Mouse (Mus musculus) brain, adult 2 months (tissue): ENCODE results near the gene Tuba1c.
"Not testable (repeated sequence)": the region's sequence is repeated elsewhere in the genome, so short reads cannot be mapped to it uniquely, and the experiment has no call there.

Source experiments
- DNase-seq: peaks from one replicate; pipeline ENCODE4 v3.0.0; 2011; ENCODE audit warnings: low read depth, low spot score

The Tuba1c gene

DNA sequence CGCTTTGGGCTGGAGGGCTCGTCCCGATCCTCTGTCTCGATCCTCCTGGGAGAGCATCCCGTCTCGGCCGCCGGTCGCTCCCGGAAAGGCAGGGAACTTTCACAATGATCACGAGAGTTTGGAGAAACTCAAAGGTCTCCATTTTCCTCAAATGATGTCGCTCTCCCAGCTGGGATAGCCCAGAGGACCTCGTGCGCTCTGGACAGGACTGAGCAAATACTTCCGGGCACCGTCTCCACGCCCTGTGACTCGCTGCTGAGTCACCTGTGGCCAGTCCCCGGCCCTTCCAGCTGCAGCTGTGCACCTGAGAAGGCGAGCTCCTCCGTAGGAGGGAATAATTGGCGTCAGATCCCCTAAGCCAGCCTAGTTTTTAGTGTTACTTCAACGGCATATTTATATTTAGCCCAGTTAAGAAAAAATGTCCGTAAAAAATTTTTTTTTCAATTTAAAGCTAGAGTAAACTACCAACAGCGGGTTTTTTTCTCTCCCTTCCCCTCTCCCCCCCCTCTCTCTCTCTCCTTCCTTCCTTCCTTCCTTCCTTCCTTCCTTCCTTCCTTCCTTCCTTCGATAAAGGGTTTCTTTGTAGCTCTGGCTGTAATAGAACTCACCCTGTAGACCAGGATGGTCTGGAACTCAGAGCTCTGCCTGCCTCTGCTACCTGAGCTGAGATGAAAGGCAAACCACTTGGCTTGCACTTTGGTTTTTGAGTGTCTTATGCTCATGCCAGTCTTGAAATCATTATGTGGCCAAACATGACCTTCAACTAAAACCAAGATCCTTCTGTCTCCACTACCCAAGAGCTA, 1.1 kb downstream of the Tuba1c start:
- no peak for DNase-seq

DNA sequence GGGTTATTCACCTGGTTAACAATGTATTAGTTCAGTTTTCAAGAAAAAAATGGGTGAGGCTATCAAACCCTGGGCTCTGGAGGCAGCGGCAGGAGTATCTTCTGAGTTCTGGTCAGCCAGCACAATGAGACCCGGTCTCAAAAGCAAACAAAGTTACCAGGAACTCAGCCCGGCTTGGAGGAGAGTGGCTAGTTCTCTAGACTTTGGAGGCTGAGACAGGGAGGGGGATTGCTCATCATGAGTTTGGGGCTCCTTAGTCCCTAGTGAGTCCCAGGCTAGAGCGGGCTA, 1.6 kb downstream of the Tuba1c start:
- no peak for DNase-seq

DNA sequence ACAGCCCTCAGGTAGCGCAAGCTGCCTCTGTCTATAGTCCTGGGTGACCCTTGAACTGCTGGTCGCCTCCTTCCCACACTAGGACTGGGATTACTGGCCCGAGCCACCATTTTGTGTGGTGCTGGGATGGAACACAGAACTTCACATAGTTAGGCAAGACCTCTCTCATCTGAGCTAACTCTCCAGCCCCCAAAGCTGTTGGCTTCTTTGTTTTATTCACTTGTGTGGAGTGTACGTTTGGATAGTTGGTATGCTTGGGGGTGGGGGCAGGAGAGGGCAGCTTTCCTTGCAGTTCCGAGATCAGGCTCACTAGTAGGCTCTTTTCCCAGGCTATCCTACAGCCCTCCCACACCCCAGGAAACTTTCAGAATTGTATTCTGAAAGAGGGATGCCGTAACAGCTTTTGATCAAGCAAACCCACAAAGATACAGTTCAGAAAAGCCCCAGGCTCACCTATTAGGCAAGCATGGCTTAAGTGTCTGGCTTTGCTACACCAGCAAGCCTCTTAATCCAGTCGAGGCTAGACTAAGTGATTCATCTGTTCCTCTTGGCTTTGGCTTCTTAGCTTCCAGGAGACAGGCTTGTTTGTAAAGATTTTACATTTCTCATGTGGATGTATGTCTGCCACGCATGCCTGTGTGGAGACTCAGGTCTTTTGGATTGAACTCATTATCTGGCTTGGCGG, 2.5 kb downstream of the Tuba1c start:
- DNase-seq: no peak

DNA sequence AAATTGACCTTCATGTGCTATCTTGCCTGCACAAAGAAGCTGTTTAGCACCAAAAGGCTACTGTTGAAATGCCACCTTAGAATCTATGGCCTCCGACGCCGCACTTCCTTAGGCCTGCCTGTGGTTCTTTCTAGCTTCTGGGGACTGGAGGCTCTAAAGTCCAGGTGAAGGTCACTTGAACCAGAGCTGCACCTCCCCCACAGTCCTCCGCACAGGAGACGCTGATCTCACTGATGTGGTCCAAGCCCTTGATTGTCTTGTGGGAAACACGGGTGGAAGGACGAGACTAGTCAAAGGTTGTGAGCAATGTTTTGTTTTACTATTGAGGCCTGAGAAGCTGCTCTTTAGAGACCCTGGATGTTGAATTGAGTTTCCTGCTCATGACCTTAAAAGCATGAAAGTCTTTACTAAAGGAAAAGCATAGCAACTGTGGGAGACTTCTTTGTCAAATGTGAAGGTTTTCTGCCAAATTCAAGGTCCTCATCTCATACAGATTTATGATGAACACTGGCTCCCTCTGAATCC, 3.1 kb downstream of the Tuba1c start:
- no peak for DNase-seq

DNA sequence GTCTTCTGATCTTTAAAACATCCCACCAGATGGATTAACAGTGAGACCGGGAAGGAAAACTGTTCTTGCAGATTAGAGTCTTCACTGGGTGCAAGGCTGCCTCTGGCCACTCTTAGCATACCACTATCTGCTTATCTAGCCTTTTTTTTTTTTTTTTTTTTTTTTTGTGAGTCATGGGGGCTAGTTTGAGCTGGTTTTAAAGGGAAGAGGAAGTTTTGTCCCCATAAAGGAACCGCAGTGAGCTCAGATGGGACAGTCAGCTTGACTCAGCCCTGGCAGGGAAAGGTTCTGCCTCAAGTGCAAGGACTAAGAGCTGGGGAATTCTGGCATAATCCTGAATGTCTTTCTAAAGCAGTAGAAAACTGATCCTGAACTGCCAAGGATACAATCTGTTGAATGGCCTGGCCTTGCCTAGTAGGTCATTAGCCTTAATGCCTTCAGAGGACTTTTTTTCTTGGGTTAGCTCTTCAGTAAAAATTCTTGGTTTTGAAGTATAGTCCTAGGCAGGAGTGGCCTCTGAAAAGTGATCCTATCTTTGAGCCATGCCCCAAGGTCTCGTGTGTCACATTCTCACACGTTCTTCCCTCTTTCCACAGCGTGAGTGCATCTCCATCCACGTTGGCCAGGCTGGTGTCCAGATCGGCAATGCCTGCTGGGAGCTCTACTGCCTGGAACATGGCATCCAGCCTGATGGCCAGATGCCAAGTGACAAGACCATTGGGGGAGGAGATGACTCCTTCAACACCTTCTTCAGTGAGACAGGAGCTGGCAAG, 4.0 kb downstream of the Tuba1c start:
- DNase-seq: peak; percentile 22

DNA sequence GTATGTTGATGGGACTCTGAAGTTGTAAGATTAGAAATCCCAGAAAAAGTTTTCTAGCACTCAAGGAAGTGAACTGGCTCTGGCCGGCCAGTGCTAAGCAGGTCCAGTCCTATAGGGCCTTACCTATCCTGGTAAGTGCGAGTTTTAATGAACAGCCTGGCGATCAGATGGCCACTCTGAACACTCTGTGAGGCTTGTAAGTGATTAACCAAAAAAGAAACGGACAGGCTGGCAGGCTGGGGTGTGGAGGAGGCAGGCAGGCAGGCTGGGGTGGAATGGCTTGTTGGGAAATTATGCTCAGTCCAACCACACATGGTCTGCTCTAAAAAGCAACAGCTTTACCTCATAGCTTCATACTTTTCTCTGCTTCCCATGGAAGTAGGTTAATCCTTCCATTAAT, 5.7 kb downstream of the Tuba1c start:
- DNase-seq: peak; percentile 69

DNA sequence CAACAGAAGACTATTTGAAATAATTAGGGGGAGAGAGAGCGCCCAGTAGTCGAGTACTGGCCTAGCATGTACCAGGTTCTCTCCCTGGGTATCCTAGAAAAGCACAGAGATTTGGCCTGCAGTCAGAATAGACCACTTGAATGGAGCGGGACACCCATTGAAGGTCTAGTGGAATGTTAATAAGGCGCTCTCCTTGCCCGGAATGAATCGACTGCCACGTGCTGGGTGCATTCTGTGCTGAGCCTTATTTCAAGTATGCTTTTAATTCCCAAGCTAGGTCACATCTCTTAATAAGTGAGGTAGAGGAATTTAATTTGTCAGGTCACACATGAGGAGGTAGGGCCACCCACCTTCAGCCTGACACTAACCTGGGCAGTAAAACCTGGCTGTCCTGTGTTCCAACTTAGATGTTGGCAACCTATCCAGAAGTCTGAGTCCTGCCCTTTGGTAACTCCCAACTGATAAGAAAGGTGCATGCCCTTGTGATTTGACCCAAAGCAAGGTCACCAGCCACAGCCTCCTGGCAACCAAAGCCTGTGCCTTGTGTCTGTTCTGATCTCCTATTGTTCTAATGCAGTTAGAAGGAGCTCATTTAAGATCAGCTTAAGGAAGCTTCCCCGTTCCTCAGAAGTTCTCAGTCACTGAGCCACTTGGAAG, 6.7 kb downstream of the Tuba1c start:
- DNase-seq: no peak

DNA sequence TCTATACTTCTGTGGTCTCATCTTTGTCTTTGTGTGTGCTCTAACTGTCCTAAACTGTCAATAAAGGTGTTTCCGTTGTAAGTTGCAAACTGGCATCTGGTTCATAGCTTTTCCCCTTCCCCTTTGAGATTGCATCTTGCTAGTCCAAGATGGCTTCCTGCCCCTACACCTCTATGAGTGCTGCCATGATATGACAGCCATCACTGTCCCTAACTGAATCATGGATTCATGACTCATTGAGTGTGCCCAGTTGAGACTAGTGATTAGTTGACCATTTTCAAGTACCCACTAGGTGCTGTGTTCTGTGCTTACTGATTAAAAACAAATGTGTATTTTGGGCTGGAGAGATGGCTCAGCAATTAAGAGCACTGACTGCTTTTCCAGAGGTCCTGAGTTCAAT, 8.3 kb downstream of the Tuba1c start:
- no peak for DNase-seq

DNA sequence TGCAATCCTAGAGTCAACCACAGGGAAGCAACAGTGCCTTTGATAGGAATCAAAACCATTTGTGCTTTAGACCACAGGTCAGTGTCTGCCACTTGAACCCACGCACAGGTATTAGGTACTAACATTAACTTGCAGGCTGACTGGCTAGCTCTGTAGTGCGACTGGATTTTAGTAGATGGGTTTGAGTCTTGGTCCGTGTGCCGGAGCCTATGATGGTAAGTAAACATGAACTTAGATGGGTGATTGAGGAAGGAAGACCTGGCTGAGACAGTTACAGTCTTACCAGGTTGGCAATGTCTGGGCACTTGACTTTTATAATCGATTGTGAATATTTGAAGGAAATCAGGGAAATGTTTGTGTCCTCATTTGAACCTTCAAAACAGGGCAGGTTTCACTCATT, 9.1 kb downstream of the Tuba1c start:
- no peak for DNase-seq

DNA sequence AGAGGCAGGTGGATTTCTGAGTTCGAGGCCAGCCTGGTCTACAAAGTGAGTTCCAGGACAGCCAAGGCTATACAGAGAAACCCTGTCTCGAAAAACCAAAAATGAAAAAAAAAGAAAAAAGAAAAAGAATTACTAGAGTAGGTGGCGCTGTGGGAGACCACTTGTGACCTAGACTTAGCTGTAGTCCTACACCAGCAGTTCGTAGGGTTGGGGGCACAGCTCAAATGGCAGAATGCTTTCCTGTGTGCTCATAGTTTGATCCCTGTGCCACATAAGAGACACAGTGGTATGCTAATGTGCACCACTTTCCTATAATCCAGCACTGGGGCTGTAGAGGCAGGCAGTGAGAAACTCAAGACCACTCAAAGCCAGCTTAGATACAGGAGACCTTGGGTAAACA, 9.6 kb downstream of the Tuba1c start:
- no peak for DNase-seq

DNA sequence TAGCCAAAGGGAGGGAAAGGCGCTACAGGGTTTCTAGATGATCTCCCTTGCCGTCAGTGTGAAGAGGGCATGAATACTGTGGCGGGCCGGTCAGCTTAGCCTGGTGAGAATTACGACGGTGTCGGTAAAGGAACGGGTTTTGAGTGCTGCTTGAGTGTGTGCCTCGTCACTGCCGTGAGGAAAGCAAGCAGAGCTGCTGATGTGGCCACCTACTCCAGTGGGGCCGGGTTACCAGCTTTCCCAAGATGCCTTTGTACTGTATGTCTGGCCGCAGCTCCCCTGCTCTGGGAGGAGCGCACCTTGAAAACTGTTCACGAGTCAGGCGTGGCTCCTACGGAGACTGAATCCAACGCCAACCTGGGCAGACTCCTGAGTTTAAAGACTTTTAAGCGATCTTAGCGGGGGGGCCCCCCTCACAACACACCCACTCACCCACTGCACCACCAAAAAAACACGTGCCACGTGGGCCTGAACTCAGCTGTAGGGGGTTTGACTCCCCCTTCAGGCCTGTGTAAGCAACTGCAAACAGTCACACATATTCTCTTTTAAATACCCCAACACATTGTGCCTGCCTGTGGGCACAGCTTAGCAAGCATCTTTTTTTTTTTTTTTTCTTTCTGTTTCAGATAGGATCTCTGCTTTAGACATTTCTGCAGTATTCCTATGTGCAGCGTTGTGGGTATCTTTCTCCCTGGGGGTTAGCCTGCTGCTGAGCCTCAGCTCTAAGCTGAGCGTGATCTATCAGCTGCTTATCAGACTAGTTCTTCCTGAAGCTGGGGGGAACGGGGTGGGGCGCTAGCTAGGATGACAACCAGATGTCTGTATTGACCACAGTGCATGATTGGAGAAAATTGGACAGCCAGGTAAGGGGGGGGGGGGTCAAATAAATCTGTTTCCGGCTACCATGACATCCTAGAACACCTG, 10.6 kb downstream of the Tuba1c start:
- DNase-seq: no peak

DNA sequence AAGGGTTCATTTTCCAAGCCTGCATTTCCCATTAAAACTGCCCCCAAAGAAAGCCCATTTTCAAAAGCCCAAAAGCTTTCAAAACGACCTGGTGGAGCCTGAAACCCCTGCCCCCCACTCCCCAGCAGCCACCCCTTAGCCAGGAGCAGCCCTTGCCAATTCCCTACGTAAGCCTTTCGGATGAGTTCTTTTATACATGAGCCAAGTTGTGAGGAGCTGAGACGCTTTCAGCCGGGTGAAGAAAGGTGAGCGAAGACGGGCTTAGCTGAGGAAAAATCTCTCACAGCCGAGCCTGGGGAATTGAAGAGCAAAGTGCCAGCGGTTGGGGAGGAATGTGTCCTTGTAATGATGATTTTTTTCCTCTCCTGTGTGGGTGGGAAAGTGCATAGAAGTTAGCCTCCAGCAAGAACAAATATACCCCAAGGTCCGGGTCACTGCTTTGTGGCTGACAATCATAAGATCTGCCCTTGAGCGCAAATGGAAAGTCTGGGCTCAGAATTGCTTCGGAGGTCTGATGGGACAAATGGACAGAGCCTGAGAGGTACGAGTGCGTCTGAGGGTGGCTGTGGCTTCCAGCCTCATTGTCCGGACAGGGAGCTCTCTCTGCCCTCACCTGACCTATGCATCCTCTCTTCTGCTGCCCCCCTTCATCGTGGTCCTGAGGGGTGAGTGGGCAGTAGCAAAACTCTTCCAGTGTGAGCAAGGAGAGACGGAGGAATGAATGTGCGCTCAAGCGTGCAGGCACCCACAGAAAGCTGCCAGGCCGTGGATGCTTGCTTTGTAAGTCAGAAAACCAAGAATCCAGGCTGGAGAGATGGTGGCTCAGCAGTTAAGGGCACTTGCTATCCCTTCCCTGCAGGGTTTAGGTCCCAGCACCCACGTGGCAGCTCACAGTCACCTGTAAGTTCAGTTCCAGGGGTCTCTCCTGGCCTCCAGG, 11.5 kb downstream of the Tuba1c start:
- DNase-seq: no peak

DNA sequence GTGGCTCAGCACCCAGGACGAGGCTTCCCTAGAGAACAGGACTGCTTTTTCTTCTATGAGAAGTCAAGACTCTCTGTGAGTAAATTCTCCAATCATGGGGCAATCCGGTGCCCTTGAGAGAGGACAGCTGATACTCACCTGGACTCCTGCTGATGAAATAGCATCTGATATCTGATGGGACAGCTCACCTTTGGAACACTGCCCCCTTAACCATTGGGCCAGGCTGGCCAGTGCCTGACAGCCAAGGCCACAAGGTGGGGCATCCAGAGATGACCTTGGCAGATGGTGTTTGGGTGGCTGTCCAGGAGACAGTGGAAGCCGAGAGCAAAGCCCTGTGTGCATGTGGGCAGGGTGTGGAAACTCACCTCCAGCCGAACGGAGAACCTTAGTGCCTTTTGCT, 12.6 kb downstream of the Tuba1c start:
- DNase-seq: no peak

DNA sequence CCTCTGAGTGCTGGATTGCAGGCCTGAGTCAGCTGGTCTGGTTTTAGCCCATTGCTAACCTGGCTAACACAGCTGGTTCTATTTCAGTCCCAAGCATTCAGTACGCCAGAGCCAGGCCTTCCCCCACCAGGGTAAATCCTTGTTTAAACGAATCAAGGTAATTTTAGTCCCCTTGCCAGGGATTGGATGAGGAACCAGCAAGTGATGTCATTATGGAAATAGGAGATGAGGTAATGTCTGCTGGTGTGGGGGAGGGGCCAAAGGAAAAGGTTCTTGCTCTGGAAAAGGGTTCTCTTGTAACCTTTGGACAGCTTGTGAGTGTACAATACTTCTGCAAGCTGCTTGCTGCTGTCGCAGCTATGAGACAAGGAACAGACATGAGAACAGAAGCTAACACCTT, 15.2 kb downstream of the Tuba1c start:
- peak; percentile 18 for DNase-seq

DNA sequence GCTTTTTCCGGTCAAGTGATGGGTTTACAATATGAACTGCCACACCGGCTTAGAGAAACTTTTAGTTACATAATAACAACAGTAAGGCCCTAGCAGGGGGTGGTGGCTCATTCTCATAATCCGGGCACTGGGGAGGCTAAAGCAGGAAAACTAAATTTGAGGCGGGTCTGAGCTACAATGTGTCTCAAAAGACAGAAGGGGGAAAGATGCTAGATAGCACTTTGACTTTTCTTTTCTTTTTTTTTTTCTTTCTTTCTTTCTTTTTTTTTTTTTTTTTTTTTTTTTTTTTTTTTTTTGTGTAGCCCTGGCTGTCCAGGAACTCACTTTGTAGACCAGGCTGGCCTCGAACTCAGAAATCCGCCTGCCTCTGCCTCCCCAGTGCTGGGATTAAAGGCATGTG, 16.0 kb downstream of the Tuba1c start:
- not testable (repeated sequence) for DNase-seq

DNA sequence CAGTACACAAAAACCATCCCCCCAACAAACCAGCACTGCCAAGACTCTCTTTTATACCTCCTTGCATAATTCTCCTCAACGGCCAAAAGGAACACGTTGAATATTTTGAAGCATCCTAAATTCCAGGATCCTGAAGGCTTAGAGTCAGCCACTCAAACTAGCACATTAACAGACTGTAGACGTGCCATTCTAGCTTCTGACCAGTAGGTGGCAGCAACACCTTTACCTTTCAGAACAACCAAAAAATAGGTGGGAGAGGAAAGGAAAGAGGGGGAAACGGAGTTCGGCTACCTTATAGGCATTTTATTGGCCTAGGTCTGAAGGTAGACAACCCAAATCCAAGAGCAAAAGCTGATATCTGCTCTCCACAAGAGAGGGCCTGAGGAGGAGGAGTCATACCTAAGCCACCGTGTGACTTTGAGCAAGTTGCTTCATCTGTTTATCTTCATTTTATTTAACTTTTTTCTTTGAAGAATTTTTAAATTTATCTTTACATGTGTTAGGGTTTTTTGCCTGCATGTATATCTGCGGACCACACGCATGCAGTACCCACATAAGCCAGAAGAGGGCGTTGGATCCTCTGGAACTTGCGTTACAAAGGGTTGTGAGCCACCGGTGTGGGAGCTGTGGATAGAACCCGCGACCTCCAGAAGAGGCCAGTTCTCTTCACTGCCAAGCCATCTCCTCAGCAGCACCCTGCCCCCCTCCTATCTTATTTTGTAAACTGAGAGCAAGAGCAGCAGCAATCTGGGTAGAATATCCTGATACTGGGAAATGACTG, 20.0 kb downstream of the Tuba1c start:
- DNase-seq: peak; percentile 82

DNA sequence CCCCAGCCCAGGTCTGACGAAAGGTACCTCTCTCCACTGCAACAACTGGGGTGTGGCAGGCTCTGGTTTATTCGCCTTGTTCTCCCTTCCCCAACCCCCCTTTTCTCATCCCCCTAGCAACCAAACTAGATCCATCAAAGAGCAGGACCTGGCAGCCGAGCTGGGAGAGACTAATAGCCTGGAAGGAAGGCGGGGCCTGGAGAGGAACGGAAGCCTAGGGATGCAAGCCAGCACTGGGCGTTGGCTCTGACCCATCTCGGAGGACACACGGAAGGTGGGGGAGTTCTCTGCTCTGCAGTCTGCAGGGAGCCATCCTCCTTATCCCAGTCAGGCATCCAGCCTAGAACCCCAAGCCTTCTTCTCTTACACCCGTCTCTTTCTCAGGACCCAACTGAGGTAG, 23.7 kb downstream of the Tuba1c start:
- DNase-seq: no peak

DNA sequence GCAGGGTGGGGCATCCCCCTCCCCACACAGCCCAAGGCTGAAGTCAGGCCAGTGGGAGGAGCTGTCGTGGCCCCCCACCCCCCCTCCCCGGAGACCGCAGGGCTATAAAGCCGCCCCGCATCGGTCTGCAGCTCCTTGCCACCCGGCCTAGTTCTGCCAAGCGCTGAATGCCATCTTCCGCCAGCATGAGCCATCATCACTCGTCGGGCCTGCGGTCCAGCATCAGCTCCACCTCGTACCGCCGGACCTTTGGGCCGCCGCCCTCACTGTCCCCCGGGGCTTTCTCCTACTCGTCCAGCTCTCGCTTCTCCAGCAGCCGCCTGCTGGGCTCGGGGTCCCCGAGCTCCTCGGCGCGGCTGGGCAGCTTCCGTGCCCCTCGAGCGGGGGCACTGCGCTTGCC, 25.3 kb downstream of the Tuba1c start, which contains the start of gene Prph:
Prph (plus strand) TSS at position 135 of the 400 bp plus-strand sequence.
- no peak for DNase-seq

DNA sequence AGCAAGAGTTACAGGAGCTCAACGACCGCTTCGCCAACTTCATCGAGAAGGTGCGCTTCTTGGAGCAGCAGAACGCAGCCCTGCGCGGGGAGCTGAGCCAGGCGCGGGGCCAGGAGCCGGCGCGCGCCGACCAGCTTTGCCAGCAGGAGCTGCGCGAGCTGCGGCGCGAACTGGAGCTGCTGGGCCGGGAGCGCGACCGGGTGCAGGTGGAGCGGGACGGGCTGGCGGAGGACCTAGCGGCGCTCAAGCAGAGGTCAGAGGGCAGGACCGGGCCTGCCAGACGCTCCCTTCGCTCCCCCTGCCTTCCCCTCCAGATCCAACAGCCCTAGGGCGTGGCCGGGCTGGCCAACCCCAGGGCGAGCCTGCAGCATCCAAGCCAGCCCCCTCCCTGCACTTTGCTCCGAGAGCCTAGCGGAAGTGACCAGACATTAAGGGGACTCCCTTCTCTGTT, 25.8 kb downstream of the Tuba1c start:
- peak; percentile 45 for DNase-seq
